Mouse (Mus musculus) heart, postnatal 25 days (tissue): ENCODE data around the gene Mtrex. TPM values are rescaled to one million over a fixed set of nuclear protein-coding genes. Genes with fewer than 3 reads are reported as not detected.

Experiments
- DNase-seq: peaks from one replicate; pipeline ENCODE4 v3.0.0; 2022; ENCODE audit warnings: low spot score
- intact Hi-C: fragments of 180-260 bp; cut with DNase I; formaldehyde crosslinking; loops from one replicate; pipeline ENCODE4 v1.15.1; 2025
- total RNA-seq, 2 experiments: library from RNA; stranded (reverse); gene quantifications; 2 replicates each; pipeline ENCODE4 v1.2.3; 2021

The Mtrex gene
- 10 to 100 TPM; 26.0 to 26.5 TPM for total RNA-seq

DNA sequence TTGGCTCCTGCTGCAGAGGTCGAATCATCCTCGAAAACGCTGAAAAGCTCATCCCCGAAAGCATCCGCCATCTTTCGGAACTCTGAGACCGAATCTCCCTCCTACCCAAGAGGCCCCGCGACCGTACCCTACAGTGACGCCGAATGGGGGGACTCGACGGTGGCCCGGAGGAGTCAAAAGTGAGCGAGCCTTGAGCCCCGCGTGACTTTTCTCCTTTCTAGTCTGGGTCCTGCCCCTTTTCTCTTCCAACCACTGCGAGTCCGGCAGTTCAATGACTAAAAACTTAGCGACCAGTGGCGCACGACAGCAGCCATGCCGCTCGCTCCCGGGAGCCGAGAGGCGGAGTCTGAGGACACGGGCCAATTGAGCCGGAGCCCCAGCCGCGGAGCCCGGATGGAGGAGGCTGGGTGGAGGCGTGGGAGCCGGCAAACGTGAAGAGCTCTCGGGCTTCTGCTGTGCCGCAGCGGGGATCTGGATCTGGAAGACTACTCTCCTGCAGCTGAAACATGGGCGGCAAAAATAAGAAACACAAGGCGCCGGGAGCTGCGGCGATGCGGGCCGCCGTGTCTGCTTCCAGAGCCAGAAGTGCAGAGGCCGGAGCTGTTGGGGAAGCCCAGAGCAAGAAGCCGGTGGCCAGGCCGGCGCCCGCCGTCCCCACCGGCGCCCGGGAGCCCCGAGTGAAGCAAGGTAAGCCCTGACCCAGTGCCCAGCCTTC, at the start of gene Mtrex, which contains the start of gene Dhx29:
Gene Mtrex (minus strand): TSS at position 112 of the 715 bp plus-strand sequence.
Gene Dhx29 (plus strand): TSS at position 168 of the 715 bp plus-strand sequence.
- peak; percentile 96 for DNase-seq
- intact Hi-C loops, result no loop called here

DNA sequence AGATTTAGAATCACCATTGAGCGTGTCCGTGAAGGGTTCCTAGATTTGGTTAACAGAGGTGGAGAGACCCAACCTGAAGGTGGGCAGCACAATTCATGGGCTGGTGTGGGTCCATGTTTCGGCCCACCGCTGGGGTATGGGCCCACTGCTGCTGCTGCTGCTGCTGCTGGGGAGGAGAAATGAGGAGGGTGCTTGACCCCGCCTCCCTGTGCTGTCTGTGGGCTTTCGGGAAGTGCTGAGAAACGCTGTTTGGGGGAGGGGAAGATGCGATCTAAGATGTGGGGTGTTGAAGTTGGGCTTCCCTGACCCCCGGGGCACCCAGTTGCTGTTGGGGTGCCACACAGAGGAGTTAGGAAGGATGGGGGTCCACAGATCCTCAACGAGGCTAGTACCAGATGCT, 49.5 kb upstream of the Mtrex start:
- no peak for DNase-seq
- intact Hi-C loops, result no loop called here

DNA sequence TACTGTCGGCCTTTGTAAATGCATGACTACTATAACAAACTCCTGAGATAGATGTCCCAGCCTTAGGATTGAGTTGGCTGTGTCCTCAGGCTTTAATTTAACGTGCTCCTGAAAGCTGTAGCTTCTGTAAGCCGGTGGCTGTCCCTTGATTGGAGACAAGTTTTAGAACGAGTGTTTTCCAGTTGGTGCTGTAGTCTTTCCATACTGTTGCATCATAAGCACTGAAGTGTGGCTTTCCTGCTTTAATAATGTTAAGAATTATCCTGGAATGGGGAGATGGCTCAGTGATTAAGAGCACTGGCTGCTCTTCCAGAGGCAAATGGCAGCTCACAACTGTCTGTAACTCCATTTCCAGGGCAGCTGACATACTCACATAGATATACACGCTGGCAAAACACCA, 40.1 kb upstream of the Mtrex start:
- DNase-seq, result no peak
- intact Hi-C loops, result no loop called here

DNA sequence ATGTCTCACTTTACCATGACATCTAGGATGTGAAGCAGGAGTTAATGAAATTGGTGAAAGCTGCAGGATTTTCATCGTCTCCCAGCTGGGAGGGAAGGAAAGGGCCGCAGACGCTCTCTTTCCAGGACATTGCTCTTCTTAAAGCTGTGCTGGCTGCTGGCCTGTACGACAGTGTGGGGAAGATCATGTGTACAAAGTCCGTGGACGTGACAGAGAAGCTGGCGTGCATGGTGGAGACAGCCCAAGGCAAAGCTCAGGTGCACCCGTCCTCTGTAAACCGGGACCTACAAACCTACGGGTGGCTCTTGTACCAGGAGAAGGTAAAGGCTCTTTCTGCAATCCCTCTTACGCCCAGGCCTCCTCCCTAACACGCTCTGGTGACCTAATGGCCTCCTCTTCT, 37.2 kb upstream of the Mtrex start:
- no peak for DNase-seq
- intact Hi-C loops, result no loop called here

- DNase-seq, result no peak
- intact Hi-C loops, result no loop called here
Measured at GRCm38 (mm10) chr13:112963081-112963480, 35.9 kb upstream of the Mtrex start.

DNA sequence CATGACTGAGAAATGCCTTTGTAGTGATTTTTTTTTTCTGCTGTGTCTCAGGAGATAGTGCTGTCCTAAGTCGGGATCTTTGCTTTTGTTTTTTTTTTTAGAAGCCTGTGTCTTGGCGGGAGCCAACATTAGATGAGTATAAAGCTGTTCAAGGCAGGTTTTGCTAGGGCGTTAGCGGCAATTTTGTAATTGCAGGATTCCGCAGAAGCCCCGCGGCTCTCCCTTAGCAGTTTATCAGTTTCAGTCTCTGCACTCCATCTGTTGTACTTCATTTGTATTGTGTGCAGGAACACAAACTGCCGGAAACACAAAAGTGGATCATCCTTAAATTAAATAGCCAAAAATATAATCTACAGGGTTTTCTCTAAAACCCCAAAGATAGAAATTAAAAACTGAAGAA, 26.9 kb upstream of the Mtrex start:
- intact Hi-C loops, result no loop called here

DNA sequence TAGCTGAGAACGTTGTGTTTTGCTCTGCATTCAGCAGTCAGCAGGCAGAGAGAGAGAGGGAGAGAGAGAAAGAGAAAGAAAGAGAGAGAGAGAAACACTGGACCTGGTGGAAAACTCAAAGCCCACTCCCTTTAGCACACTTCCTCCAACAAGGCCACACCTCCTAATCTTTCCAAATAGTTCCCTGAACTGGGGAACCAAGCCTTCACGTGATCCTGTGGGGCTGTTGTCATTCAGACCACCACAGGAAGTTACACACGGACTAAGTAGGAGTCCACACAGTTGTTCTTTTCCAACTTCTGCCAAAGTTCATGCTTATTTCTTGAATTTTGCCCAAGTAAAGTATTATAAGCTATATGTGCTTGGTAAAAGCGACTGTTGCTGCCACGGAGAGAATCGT, 18.7 kb upstream of the Mtrex start:
- no peak for DNase-seq
- intact Hi-C loops, result no loop called here

More for the DNA sequence above, 26.9 kb upstream of the Mtrex start:
- DNase-seq, result no peak

GRCm38 (mm10) chr13:112945312-112945711, 18.1 kb upstream of the Mtrex start:
- no peak for DNase-seq
- intact Hi-C loops, result no loop called here

DNA sequence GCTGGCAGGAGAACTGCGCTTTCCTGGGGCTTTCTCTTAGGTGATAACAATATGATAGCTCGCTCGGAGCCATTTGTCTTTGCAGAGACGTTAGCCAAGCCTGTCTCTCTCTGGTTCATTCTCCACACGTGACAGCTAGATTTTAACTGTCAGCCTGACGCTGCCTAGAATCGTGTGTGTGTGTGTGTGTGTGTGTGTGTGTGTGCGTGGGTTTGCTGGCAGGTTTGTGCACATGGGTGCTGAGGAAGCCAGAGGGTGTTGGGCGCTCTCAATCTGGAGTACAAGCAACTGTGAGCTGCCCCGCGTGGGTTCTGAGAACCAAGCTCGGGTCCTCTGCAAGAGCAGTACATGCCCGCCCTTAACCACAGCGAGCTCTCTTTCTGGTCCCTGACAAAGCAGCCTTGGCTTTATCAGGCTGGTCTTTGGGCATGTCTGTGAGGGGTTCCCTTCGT, 14.7 kb upstream of the Mtrex start:
- intact Hi-C loops, result no loop called here
- DNase-seq, result no peak

GRCm38 (mm10) chr13:112938130-112938529, 10.9 kb upstream of the Mtrex start:
- DNase-seq, result no peak
- intact Hi-C loops, result no loop called here

DNA sequence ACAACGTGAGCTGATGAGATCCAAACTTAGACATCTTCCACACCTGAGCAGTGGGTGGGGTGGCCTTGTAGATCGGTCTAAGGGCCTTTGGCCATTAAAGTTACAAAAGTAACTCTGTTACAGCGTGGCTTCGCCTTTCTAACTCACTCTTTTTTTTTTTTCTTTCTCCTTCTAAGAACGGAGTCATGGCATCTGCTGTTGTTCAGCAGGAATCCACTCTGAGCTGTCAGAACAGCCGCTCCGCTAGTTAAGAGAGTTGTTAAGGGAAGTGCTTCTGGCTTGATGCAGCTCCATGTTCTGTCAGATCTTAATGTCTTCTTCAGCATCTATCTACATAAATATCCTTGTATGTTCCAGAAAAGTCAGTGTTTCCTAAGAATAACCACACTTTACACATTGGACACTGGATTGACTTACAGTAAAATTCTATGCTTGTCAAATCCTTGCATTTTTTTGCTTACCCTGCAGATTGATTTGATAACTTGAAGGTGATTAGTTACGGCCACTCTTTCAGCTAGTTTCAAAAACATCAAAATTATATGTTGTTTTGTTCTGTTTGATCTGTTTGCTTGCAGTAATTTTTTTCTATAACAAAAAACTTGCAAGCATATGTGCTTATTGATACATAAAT, 955 bp upstream of the Mtrex start:
- DNase-seq, result no peak
- intact Hi-C loops, result no loop called here

DNA sequence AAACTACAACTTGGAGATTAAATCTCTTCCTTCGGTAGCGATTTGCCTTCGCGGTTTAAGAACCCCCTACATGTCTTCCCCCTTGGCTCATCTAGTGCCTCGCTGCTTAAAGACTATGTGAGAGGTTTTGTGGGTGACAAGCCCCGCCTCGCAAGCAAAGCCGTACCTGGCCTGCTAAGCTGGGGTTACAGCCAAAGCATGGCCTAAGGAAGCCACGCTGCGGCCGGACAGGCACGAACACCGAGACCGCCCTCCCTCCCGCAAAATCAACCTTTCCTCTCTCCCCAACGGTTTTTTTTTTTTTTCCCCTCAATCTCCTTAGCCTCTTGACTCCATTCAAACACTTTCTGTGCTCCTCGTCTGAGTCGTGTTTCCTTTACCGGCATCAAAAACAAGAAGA, 402 bp downstream of the Mtrex start:
- DNase-seq, result no peak
- intact Hi-C loops, result no loop called here

DNA sequence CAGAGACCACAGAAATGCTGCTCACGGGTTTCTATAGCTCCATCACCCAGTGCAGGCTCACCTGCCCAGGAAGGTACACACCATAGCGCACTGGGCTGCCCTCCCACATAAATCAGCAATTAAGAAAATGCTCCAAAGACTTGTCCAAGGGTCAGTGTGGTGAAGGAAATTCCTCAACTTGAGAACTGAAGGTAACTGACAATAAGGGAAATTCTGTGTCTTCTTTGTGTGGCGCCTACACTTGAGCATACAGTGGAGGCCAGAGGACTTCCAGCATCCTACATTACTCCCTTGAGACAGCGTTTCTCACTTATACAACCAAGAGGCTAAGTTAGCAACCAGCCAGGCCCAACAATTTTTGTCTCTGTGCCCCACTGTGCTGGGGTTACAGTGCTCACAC, 1.2 kb downstream of the Mtrex start:
- intact Hi-C loops, result no loop called here

DNA sequence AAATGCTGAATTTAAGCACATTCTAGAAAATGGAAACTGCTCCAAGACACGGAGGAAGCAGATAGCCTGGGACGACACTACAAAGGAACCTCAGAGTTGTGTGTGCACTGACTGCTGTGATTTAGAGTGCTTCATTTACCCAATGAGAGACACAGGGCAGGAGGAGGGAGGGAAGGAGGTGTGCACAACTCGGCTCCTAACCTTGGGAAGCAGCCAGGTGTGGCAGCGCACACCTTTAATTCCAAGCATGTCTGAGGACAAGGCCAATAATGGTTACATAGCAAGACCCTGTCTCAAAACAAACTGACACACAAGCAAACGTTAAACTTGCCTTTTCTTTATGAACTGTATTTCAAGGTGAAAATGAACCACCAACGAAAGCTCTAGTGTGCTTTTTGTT, 1.9 kb downstream of the Mtrex start:
- no peak for DNase-seq
- intact Hi-C loops, result no loop called here

More for the DNA sequence above, 1.2 kb downstream of the Mtrex start:
- no peak for DNase-seq

DNA sequence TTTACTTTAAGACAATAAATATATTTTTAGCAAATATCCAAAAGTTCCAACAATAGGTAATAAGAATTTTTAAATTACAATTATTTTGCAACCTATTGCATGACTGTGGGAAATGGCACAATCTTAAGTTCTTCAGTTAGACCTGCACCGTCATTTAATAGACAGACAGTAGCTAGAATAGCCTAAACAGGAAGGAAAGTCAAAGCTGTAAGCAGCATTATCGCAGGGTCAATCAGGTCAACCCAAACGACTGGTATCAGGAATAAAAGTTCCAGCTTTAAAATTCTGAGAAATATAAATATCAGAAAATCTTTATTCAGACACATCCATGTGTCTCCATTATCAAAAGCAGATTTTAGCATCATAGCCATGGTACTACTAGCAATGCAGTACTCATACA, 6.3 kb downstream of the Mtrex start:
- intact Hi-C loops, result no loop called here
- no peak for DNase-seq

DNA sequence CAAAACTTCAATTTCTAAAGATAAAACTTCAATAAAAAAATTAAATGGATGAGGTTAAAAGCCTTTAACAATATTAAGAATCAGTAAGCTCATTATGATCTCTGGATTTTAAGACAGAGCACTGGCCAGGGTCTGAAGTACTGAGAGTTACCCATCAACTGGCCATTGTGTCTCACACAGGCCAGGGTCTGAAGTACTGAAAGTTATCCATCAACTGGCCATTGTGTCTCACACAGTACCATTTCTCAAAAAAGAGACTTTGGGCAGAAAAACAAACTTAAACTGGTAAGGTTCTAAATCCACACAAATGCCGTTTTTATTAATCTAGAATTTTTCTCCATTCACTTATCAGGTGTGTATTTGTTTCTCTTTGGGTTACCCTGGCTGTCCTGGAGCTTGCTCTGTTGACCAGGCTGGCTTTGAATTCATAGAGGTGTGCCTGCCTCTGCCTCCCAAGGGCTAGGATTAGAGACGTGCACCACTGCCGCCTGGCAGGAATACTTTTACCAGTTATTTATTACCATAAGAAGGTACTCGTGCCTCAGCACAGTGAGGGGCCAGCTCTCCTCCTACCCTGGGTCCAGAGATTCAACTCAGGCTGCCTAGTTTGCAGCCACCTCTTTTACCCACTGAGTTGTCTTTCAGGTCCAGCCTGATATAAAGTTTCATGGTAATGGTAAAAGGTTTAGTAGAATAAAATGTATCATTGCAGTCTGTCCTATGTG, 7.9 kb downstream of the Mtrex start:
- intact Hi-C loops, result no loop called here
- DNase-seq, result no peak

- intact Hi-C loops, result no loop called here
- DNase-seq, result no peak
Measured at GRCm38 (mm10) chr13:112910434-112910833, 16.8 kb downstream of the Mtrex start.

- DNase-seq, result no peak
- intact Hi-C loops, result loop anchor here (1.0 kb wide), 1 partner anchor 235 kb away; no protein-coding TSS in a partner anchor
Measured at GRCm38 (mm10) chr13:112909663-112910062, 17.5 kb downstream of the Mtrex start.

DNA sequence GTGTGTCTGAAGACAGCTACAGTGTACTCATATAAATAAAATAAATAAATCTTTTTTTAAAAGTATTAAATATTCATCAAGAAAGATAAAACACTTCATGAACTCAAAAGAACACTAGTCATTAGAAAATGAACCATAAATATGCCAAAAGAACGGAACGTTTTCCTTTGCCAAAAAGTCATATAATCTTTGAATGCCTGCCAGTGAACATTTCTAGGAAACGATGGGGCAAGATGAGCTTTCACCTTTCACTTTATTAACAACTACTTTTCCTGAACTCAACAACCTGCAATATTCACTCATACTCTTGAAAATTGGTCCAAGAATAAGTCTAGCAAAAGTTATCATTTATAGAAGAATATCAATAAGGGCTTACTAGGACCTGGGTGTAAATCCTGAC, 25.0 kb downstream of the Mtrex start:
- DNase-seq, result no peak
- intact Hi-C loops, result no loop called here

DNA sequence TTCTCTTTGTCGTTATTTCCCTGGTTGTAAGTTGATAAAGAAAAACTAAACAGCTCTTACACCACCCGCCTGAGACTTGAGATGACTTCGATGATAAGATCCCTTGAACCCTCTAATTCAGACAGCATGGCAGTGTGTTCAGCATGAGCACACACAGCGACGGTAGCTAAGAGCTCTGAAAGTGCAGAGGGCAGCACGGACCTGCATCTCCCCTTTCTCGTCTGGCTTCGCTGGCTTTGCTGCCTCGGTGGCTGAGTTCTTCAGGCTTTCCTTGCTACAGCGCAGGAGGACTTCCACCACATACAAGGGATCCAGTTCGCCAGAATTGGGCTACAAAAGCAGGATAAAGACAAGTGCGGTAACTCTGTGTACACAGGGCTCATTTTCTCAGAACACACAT, 40.0 kb downstream of the Mtrex start:
- no peak for DNase-seq
- intact Hi-C loops, result no loop called here
